Mouse (Mus musculus) kidney, postnatal 0 days (tissue): ENCODE data around the gene Tmtc2. TPM values are rescaled to one million over a fixed set of nuclear protein-coding genes. Genes with fewer than 3 reads are reported as not detected.
A peak's percentile ranks its signal among the peaks of the same experiment; 100 is the strongest.

Experiments used
- ATAC-seq: fragments of 200-750 bp; cut with Nextera tagmentation; replicated peaks from 2 replicates; pipeline ENCODE4 v1.8.0; 2017; ENCODE audit warnings: low read depth, moderate number of reproducible peaks, moderate TSS enrichment, moderate library complexity; ENCODE audit not compliant: low FRiP score
- DNase-seq: peaks from one replicate; pipeline ENCODE4 v3.0.0-alpha.2; 2016; ENCODE audit warnings: low spot score
- H3K27ac ChIP-seq: fragments of 300-500 bp; sonication (generic); 2 replicates; pipeline ENCODE4 v1.5.1; 2014; ENCODE audit warnings: mild to moderate bottlenecking
- H3K27me3 ChIP-seq: fragments of 300-500 bp; sonication (generic); 2 replicates; pipeline ENCODE4 v1.6.1; 2014; ENCODE audit warnings: low read length, mixed read lengths; ENCODE audit not compliant: insufficient read depth
- H3K36me3 ChIP-seq: fragments of 300-500 bp; sonication (generic); 2 replicates; pipeline ENCODE4 v1.6.1; 2014; ENCODE audit warnings: low read length, mixed read lengths; ENCODE audit not compliant: insufficient read depth
- H3K4me1 ChIP-seq: fragments of 300-500 bp; sonication (generic); replicated peaks from 2 replicates; pipeline ENCODE4 v1.6.1; 2014; ENCODE audit warnings: antibody characterized with exemption, low read length, mixed read lengths; ENCODE audit not compliant: insufficient read depth
- H3K4me2 ChIP-seq: fragments of 300-500 bp; sonication (generic); 2 replicates; pipeline ENCODE4 v1.6.1; 2014; ENCODE audit warnings: mild to moderate bottlenecking, low read length, moderate library complexity, mixed read lengths
- H3K4me3 ChIP-seq: fragments of 300-500 bp; sonication (generic); replicated peaks from 2 replicates; pipeline ENCODE4 v1.5.1; 2014; ENCODE audit warnings: low read depth, low read length
- H3K9ac ChIP-seq: fragments of 300-500 bp; sonication (generic); 2 replicates; pipeline ENCODE4 v1.6.1; 2014; ENCODE audit warnings: low read depth, low read length
- H3K9me3 ChIP-seq: fragments of 300-500 bp; sonication (generic); replicated peaks from 2 replicates; pipeline ENCODE4 v1.6.1; 2016; ENCODE audit warnings: low read length, inconsistent platforms, mixed read lengths
- CTCF ChIP-seq: IDR thresholded peaks from 2 replicates; pipeline ENCODE4 v1.5.1; 2016; ENCODE audit warnings: antibody characterized with exemption, low read depth, mild to moderate bottlenecking, moderate library complexity
- WGBS: fragments of 180-500 bp; shearing (Covaris S2); extraction: QIAGEN DNeasy Blood & Tissue Kit; methylation state at CpG from one replicate; pipeline ENCODE4 v1.1.7; 2014; 5-methylcytosine and 5-hydroxymethylcytosine counted together
- polyA plus RNA-seq: library from polyadenylated mRNA; unstranded; fragments of >200 nt; fragmentation: Nextera tagmentation; extraction: Ambion mirVana; gene quantifications from 2 replicates; pipeline ENCODE4 v1.2.1, GENCODE M21; 2015

Tmtc2 gene
- polyA plus RNA-seq, 1 experiment from 2014 or later: 5.2 TPM

DNA sequence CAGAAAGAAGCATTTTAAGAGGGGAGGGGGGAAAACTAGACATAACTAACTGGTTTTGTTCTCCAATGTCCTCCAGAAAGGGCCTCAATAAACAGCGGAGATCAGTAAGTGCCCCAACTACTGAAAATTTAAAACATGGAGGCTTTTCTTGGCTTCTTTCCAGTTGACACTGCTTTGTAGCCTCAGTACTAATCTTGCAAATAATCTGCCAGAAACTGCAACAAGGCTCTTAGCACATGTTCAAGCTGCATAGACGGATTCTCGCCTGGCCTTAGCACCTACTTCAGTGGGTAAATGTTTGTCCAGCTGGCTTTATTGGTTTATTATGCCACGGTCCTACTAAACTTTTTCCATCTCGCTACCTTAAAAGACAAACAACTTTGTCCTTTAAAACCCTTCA is 139.4 kb downstream of the Tmtc2 start:
- Histone ChIP-seq H3K9ac (no peak overlapping the region), H3K4me2 (no peak overlapping the region), H3K4me1 (no peaks in the 10 kb centered on the region), H3K4me3 (no peak overlapping the region), H3K27ac (no peak overlapping the region), H3K9me3 (no peaks in the 10 kb centered on the region), H3K36me3 (no peaks in the 10 kb centered on the region), H3K27me3 (no peaks in the 10 kb centered on the region)
- 54% methylated on average over 5 of the region's 5 CpGs for WGBS
- ATAC-seq (no peak), DNase-seq (peak; percentile 21)
- no peak for TF ChIP-seq CTCF

DNA sequence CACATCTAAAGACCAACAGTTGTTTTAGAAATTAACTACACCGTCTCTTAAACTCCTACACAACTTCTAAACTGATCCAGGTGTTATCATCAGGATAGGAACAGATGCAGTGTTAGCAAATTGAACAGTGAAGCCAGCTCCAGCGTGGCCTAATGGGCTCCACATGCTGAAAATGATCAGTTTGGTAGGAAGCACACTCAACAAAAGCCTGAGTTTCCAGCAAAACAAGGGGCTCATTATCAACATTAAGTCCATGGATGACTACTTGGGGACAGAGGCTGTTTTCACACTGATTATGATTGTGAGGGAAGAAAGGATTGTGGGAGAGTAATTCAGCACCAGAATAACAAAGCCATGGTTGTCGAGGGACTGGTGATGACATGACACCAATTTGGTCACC is 143.4 kb downstream of the Tmtc2 start:
- no peaks in the 10 kb centered on the region for H3K36me3 ChIP-seq
- H3K9ac ChIP-seq: no peak overlapping the region
- no peaks in the 10 kb centered on the region for H3K4me1 ChIP-seq
- DNase-seq: no peak
- H3K4me2 ChIP-seq: no peak overlapping the region; the same call in 1 of the 2 replicates
- H3K4me3 ChIP-seq: no peak overlapping the region
- 56% methylated on average over 3 of the region's 3 CpGs for WGBS
- no peaks in the 10 kb centered on the region for H3K9me3 ChIP-seq
- H3K27me3 ChIP-seq: no peaks in the 10 kb centered on the region
- no peak overlapping the region for H3K27ac ChIP-seq
- no peak for ATAC-seq
- no peak for TF ChIP-seq CTCF

GRCm38 (mm10) chr10:105430232-105430631 is 144.0 kb downstream of the Tmtc2 start:
- DNase-seq (peak; percentile 19), ATAC-seq (no peak)
- peak overlapping the region; percentile 8; the same call in 1 of the 2 replicates for H3K4me2 ChIP-seq
- TF ChIP-seq CTCF: no peak
- no peaks in the 10 kb centered on the region for H3K36me3 ChIP-seq
- H3K4me3 ChIP-seq: no peak overlapping the region
- no peak overlapping the region for H3K9ac ChIP-seq
- H3K27ac ChIP-seq: no peak overlapping the region
- H3K4me1 ChIP-seq: no peaks in the 10 kb centered on the region
- no peaks in the 10 kb centered on the region for H3K9me3 ChIP-seq
- 30% methylated on average over 5 of the region's 5 CpGs for WGBS
- H3K27me3 ChIP-seq: no peaks in the 10 kb centered on the region

- Histone ChIP-seq H3K4me3 (no peak overlapping the region), H3K4me2 (no peak overlapping the region), H3K9ac (no peak overlapping the region), H3K9me3 (no peaks in the 10 kb centered on the region), H3K27me3 (no peaks in the 10 kb centered on the region), H3K27ac (no peak overlapping the region), H3K4me1 (no peaks in the 10 kb centered on the region), H3K36me3 (no peaks in the 10 kb centered on the region)
- WGBS: 31% methylated on average over 5 of the region's 5 CpGs
- no peak for TF ChIP-seq CTCF
- DNase-seq (peak; percentile 66), ATAC-seq (no peak)
Observed at GRCm38 (mm10) chr10:105428080-105428479, 146.2 kb downstream of the Tmtc2 start.

GRCm38 (mm10) chr10:105427625-105428024 is 146.6 kb downstream of the Tmtc2 start:
- no peaks in the 10 kb centered on the region for H3K27me3 ChIP-seq
- no peak for TF ChIP-seq CTCF
- no peak overlapping the region for H3K9ac ChIP-seq
- DNase-seq (no peak), ATAC-seq (no peak)
- H3K4me1 ChIP-seq: no peaks in the 10 kb centered on the region
- H3K9me3 ChIP-seq: no peaks in the 10 kb centered on the region
- 34% methylated on average over 7 of the region's 7 CpGs for WGBS
- no peak overlapping the region for H3K4me2 ChIP-seq
- no peak overlapping the region for H3K4me3 ChIP-seq
- H3K27ac ChIP-seq: no peak overlapping the region
- H3K36me3 ChIP-seq: no peaks in the 10 kb centered on the region

- 95% methylated on average over 1 of the region's 1 CpGs for WGBS
- Histone ChIP-seq H3K4me2 (no peak overlapping the region), H3K27ac (no peak overlapping the region), H3K9me3 (no peaks in the 10 kb centered on the region), H3K27me3 (no peaks in the 10 kb centered on the region), H3K4me3 (no peak overlapping the region), H3K9ac (no peak overlapping the region), H3K36me3 (no peaks in the 10 kb centered on the region), H3K4me1 (no peaks in the 10 kb centered on the region)
- ATAC-seq (no peak), DNase-seq (no peak)
- no peak for TF ChIP-seq CTCF
Observed at GRCm38 (mm10) chr10:105425052-105425451, 149.2 kb downstream of the Tmtc2 start.

- H3K4me3 ChIP-seq: no peak overlapping the region
- no peak for DNase-seq
- no peak for ATAC-seq
- H3K9ac ChIP-seq: no peak overlapping the region
- H3K9me3 ChIP-seq: no peaks in the 10 kb centered on the region
- no peaks in the 10 kb centered on the region for H3K36me3 ChIP-seq
- no peaks in the 10 kb centered on the region for H3K27me3 ChIP-seq
- H3K27ac ChIP-seq: no peak overlapping the region
- no peak overlapping the region for H3K4me2 ChIP-seq
- no peaks in the 10 kb centered on the region for H3K4me1 ChIP-seq
- 87% methylated on average over 3 of the region's 3 CpGs for WGBS
- no peak for TF ChIP-seq CTCF
Observed at GRCm38 (mm10) chr10:105423187-105423586, 151.1 kb downstream of the Tmtc2 start.
